In the genomic region with DNA sequence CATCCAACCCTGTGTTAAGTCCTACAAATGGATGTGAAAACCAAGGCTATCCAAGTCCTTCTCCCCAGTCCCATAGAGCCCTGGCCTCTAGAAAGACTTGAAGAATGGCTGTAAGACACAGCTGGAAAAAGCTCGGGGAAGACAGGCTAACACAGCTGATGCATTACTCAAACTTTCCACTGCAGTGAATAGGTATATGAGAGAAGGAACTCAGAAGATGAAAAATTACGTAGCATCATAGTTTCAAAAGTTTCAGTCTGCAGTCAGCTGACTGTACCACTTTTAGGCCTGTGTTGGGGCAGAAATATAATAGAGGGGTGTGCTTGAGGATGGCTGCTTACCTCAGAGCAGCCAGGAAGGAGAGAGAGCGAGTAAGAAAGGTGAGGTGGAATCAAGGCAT, we compare ENCODE assay signal across 16 mouse cellular contexts.
"Had no signal": no experiment of that assay in that cellular context is flagged by ENCODE, and none has a peak within 500 bp of the region (broad histone marks: within the 10 kb centered on the region; RNA-seq: fewer than 3 reads in every experiment).

No protein-coding gene starts in this region.

- H3K4me1 ChIP-seq: neural tube, embryonic 13.5 days; neural tube, embryonic 15.5 days; stomach, embryonic 15.5 days had no signal

- H3K36me3 ChIP-seq: neural tube, embryonic 13.5 days; neural tube, embryonic 15.5 days; stomach, embryonic 15.5 days had no signal

- H3K9me3 ChIP-seq: neural tube, embryonic 13.5 days; neural tube, embryonic 15.5 days; stomach, embryonic 15.5 days had no signal

- H3K27ac ChIP-seq: neural tube, embryonic 13.5 days; neural tube, embryonic 15.5 days; stomach, embryonic 15.5 days; stomach, postnatal 0 days had no signal

- H3K9ac ChIP-seq: neural tube, embryonic 13.5 days; neural tube, embryonic 15.5 days; stomach, embryonic 15.5 days had no signal

- H3K4me3 ChIP-seq: neural tube, embryonic 13.5 days; neural tube, embryonic 15.5 days; stomach, embryonic 15.5 days had no signal

- H3K4me2 ChIP-seq: neural tube, embryonic 13.5 days; neural tube, embryonic 15.5 days; stomach, embryonic 15.5 days had no signal

- DNase-seq: retina, postnatal 1 day; right cerebral cortex, adult 18-20 months; right cerebral cortex, postnatal 14 days; right cerebral cortex, postnatal 25 days; right cerebral cortex, postnatal 4 days; spleen, adult 18-20 months; thymus, adult 18-20 months; thymus, adult 2 months; thymus, postnatal 14 days; thymus, postnatal 25 days; thymus, postnatal 36 days; thymus, postnatal 4 days had no signal

- H3K27me3 ChIP-seq: neural tube, embryonic 13.5 days; neural tube, embryonic 15.5 days; stomach, embryonic 15.5 days had no signal
